Mouse (Mus musculus) frontal cortex, postnatal 14 days (tissue): ENCODE data around the gene Ube3c.
"Not testable (repeated sequence)": the region's sequence is repeated elsewhere in the genome, so short reads cannot be mapped to it uniquely, and the experiment has no call there.

ENCODE experiments used
- DNase-seq, 2 experiments: peaks; one replicate each; pipeline ENCODE4 v3.0.0; 2022; ENCODE audit warnings: low spot score in 2 of 2

Gene Ube3c

GRCm38 (mm10) chr5:29568848-29569377, at the start of gene Ube3c:
Gene Ube3c, plus strand, starts transcription at chr5:29569242.
- peak; percentile 98 for DNase-seq

DNA sequence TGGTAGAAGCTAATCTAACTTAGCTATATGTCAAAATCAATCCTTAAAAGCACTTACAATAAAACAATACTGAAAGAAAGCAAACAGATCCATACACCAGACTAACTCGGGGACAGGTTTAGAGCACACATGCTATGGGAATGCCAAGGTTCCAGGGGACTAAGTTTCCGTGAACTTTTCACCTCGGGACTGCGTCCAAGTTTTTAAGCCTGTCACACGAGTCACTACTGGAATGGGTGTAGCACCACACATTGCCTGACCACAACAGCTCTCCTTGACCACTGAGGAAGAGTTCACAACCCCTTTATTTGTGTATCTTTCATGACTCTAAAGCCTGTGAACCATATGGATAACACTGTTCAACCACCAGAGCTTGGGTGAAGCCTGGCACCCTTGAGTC, 8.9 kb upstream of the Ube3c start:
- DNase-seq = no peak

DNA sequence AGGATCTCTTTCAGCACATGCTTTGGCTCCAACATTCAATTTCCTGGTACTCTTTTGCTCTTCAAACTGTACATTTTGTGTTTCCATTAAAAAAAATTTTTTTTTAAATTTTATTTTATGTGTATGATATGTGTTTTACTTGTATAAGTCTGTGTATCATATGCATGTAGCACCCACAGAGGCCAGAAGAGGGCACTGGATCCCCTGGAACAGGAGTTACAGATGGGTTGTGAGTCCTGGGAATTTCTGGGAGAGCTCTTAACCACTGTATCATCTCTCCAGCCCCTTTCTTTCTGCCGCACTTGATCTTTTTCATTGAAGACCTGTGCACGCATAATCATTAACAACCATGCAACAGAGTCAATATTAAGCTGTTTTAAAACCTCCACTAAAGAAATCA, 8.4 kb upstream of the Ube3c start:
- no peak for DNase-seq

- no peak for DNase-seq
These were observed 587 bp downstream of the Ube3c start for GRCm38 (mm10) chr5:29569378-29570280.

DNA sequence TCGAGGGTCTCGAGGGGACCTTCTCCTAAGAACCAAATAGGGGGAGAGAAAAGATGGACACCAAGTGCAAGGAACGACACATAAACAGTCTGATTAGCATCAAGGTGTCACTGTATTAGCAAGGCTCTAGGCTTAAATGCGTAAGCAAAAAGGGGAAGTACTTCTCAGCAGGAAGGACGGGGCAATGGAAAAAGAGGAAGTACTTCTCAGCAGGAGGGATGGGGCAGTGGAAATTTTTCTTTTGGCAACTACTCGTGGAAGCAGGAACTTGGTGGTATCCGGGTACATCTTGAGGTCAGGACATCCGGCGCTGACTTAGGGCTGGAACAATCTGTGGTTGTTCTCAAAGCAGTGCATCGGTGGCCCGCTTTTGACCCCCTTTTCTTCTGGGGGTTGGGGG, 5.2 kb downstream of the Ube3c start:
- DNase-seq = not testable (repeated sequence)

GRCm38 (mm10) chr5:29575085-29575484, 6.0 kb downstream of the Ube3c start:
- DNase-seq = no peak

DNA sequence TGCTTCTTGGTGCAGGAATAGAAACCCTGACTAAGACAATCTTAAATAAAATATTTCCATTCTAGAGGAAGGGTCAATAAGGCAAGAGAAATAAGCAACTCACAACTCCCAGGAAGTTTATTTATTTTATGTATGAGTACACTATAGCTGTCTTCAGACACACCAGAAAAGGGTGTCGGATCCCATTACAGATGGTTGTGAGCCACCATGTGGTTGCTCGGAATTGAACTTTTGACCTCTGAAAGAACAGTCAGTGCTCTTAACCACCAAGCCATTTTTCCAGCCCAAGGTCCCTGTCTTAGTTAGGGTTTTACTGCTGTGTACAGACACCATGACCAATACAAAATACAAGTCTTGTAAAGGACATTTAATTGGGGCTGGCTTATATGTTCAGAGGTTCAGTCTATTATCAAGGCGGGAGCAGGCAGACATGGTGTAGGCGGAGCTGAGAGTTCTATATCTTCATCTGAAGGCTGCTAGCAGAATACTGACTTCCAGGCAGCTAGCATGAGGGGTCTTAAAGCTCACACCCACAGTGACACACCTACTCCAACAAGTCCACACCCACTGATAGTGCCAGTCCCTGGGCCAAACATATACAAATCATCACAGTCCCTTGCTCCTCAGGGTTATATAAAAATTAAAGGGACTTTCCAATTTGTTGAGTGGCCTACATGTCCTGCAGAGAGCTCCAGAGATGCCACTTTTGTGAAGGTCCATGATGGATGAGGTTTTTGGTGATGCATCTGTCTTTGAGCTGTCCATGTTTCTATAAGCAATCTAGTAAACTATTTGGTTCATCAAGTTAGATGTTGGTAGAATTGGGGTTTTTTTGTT, 9.0 kb downstream of the Ube3c start:
- DNase-seq = no peak

DNA sequence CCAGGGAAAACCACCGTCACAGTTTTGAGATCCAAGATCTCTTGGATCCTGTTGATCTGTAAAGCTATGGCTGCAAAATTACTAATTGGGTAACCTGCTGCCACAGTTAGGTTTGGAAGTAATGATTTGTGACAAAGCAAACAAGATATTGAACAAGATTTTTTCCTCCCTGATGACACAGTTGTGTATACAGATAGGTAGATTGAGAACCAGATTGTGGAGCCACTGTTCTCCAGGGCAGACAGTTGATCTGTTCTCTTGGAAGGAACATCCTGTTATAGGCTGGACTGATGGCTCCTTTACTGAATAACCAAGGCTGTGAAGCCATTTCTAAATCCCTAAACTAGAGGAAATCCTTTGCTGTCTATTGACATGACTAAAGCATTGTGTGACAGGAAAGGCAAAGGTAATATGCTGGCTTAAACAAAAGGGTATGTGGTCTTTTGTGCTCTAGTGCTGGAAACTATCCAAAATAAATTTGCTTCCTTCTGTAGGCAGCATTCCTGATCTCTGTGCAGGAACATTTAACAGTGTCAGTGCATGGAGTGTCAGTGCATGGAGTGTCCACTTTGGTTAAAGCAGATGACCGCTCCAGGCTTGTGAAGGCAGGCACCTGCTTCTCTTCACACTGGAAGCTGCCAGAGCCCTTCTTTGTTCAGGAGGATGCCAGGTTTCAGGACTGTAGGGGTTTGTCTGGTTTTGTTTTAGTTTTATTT, 15.0 kb downstream of the Ube3c start:
- no peak for DNase-seq

- not testable (repeated sequence) for DNase-seq
These were observed 23.1 kb downstream of the Ube3c start for GRCm38 (mm10) chr5:29592161-29592560.

- DNase-seq = no peak
These were observed 37.5 kb downstream of the Ube3c start for GRCm38 (mm10) chr5:29606546-29606945.

DNA sequence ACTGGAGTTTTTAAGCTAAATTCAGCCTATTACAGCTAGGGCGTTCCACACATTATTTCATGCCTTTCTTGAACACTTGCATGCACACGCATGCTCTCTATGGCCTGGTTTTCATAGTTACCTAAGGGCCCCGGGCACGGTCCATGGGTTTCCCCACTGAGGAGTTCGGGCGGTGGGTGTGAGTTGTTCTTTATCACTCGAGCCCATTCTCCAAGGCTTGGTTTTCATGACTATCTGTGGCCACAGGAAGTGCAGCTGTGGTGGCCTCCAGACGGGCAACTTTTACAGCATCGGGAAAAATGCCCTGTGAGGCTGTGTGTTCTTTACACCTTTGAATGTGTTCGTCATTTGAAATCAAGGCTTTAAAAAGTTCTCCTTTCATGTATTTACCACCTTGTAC, 56.6 kb downstream of the Ube3c start:
- no peak for DNase-seq

- no peak for DNase-seq
These were observed 60.9 kb downstream of the Ube3c start for GRCm38 (mm10) chr5:29629941-29630340.

GRCm38 (mm10) chr5:29631711-29632110, 62.7 kb downstream of the Ube3c start:
- no peak for DNase-seq

DNA sequence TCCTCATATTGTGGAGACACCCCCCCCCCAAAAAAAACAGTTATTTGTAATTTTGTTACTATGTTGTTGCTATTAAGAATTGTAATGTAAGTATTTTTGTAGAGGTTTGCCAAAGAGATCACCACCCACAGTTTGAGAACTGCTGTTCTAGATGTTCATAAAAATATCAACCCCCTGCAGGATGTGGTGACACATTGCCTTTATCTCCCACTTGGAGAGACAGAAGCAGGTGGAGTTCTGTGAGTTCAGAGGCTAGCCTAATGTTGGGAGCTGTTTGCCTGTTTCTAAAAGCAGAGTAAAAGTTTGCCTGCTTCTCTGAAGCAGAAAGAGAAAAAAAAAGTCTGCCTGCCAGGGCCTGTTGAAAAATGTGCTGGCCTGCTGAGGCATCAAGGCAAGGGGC, 67.3 kb downstream of the Ube3c start:
- DNase-seq = no peak

GRCm38 (mm10) chr5:29636884-29637283, 67.8 kb downstream of the Ube3c start:
- DNase-seq = no peak

DNA sequence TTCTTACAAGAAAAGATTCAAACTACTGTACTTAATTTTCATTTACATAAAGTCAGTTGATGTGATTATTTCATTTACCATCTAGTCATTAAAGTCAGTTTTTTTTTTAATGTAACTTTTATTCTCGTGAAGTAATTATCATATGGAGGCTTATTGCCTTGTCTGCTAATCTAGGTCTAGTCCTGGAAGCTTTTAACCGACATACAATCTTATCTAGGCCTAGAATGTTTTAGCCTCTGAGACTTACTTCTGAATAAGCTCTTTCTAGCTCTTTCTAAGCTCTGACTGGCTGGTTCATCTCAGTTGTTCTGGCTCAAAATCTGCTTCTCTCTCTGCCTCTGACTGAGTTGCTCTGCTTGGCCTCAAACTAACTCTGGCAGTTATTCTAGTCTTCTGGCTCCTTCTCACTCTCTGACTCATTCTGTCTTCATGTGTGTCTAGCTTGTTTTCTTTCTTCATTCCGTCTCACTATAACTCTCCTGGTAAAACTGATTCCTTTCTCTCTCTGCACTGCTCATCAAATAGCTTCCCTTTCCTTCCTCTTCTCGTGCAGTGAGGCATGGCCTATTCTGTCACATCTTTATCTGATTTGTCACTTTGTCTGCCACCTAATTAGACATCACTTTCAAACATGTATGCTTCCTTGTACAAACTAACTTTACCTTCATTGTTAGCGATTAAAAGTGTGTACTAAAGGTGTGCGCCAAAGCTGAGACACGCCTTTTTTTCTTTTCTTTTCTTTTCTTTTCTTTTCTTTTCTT, 72.3 kb downstream of the Ube3c start:
- DNase-seq = no peak

GRCm38 (mm10) chr5:29651696-29652095, 82.7 kb downstream of the Ube3c start:
- no peak for DNase-seq

- no peak for DNase-seq
These were observed 88.7 kb downstream of the Ube3c start for GRCm38 (mm10) chr5:29657590-29658339.

- DNase-seq = not testable (repeated sequence)
These were observed 92.2 kb downstream of the Ube3c start for GRCm38 (mm10) chr5:29661246-29661645.

GRCm38 (mm10) chr5:29665391-29665790, 96.3 kb downstream of the Ube3c start:
- DNase-seq = no peak
